Mouse (Mus musculus): ENCODE measurements around the gene C8g. TPM values are rescaled to one million over a fixed set of nuclear protein-coding genes. Genes with fewer than 3 reads are reported as not detected.

The C8g gene
- polyA plus RNA-seq, 1 experiment from 2014 or later = 3.7 TPM

DNA sequence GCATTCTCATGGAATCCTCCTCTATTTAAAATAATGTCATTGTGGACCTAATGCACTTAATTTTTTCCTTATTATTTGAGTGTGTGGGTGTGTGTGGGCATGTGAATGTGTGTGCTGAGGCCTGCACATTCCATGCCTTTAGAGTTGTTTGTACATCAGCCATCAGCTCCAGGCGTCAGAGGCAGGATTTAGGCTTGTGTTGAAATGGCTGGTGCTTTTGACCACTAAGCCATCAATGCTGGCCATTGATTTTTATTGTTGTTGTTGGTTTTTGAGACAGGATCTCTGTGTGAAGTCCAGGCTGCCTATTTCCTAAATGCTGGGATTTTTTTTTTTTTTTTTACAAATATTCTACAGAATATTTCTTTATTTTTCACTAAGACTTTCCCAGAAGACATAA is 48.6 kb downstream of the C8g start:
- 41% methylated on average over 1 of the region's 1 CpGs for WGBS (ENCODE audit: insufficient replicate concordance)
- Histone ChIP-seq H3K9me3 (replicated peaks; ENCODE audit: control insufficient read depth, low read length) (no peaks in the 10 kb centered on the region), H3K27ac (ENCODE audit: low read depth, low read length) (no peak overlapping the region), H3K9ac (ENCODE audit: low read depth, low read length) (no peak overlapping the region), H3K4me1 (ENCODE audit: control insufficient read depth, insufficient read depth, low read length) (no peaks in the 10 kb centered on the region), H3K27me3 (ENCODE audit: control insufficient read depth, insufficient read depth, low read length) (no peaks in the 10 kb centered on the region), H3K4me3 (ENCODE audit: low read depth, low read length) (no peak overlapping the region), H3K4me2 (no peak overlapping the region), H3K36me3 (ENCODE audit: control insufficient read depth, insufficient read depth, low read length) (no peaks in the 10 kb centered on the region)
- no peak for ATAC-seq (replicated peaks; ENCODE audit: insufficient number of reproducible peaks, low FRiP score, low TSS enrichment)

DNA sequence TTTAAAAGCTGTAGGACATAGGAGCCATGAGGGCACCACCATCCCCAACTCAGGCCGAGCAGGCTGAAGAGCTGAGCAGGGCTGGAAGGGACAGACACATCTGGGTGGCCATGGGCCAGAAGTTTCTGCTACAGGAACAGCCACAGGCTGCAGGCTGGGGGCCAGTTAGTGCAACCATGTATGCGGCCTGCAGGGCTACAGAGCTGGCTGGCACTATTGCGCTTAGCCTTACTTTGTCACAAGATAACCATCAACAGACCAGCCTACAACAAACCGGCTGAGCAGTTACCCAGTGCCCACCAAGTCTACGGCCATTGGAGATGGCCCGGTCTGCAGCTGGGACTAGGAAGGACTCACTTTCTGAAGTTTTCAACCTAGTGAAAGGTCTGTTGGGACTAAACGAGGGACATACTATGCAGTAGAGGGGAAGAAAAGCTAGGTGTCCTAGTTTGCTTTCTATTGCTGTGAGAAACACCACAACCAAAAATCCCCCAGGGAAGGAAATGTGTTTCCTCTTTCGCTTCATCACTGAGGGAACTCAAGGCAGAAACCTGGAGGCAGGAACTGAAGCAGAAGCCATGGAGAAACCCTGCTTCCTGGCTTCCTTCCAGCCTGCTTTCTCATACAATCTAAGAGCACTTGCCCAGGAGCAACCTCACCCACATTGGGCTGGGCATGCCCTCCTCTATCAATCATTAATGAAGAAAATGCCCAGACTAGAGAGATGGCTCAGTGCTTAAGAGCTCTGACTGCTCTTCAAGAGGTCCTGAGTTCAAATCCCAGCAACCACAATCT is 50.5 kb downstream of the C8g start:
- Histone ChIP-seq H3K9me3 (replicated peaks; ENCODE audit: control insufficient read depth, low read length) (no peaks in the 10 kb centered on the region), H3K27me3 (ENCODE audit: control insufficient read depth, insufficient read depth, low read length) (0 out of 2 replicates have a peak, but pooled peaks cover 3% of the 10 kb centered on the region), H3K9ac (ENCODE audit: low read depth, low read length) (no peak overlapping the region), H3K4me1 (ENCODE audit: control insufficient read depth, insufficient read depth, low read length) (no peaks in the 10 kb centered on the region), H3K4me2 (no peak overlapping the region), H3K27ac (ENCODE audit: low read depth, low read length) (no peak overlapping the region), H3K4me3 (ENCODE audit: low read depth, low read length) (no peak overlapping the region), H3K36me3 (ENCODE audit: control insufficient read depth, insufficient read depth, low read length) (no peaks in the 10 kb centered on the region)
- ATAC-seq (replicated peaks; ENCODE audit: insufficient number of reproducible peaks, low FRiP score, low TSS enrichment) = no peak
- WGBS (ENCODE audit: insufficient replicate concordance) = 69% methylated on average over 8 of the region's 8 CpGs

Other genes with a start within 250 kb of the C8g start
- gene Tmem203, start 246.3 kb downstream of the C8g start, polyA plus RNA-seq (2014; fragmentation: Nextera tagmentation; extraction: Ambion mirVana) = 12.9 and 16.0 TPM in 2 replicates
- gene Tprn, start 239.1 kb downstream of the C8g start, polyA plus RNA-seq (2014; fragmentation: Nextera tagmentation; extraction: Ambion mirVana) = 3.3 TPM in 2 replicates
- gene Ssna1, start 229.3 kb downstream of the C8g start, polyA plus RNA-seq (2014; fragmentation: Nextera tagmentation; extraction: Ambion mirVana) = 156 and 175 TPM in 2 replicates
- 73.0 and 76.1 TPM in 2 replicates for gene Anapc2, start 229.2 kb downstream of the C8g start, polyA plus RNA-seq (2014; fragmentation: Nextera tagmentation; extraction: Ambion mirVana)
- not detected in 2 replicates for gene Tmem210, start 213.6 kb downstream of the C8g start, polyA plus RNA-seq (2014; fragmentation: Nextera tagmentation; extraction: Ambion mirVana)
- gene Lrrc26, start 211.8 kb downstream of the C8g start, polyA plus RNA-seq (2014; fragmentation: Nextera tagmentation; extraction: Ambion mirVana) = not detected in 2 replicates
- 0.96 and 1.1 TPM in 2 replicates for gene Grin1, start 182.5 kb downstream of the C8g start, polyA plus RNA-seq (2014; fragmentation: Nextera tagmentation; extraction: Ambion mirVana)
- 47.9 and 68.4 TPM in 2 replicates for gene Man1b1, start 169.4 kb downstream of the C8g start, polyA plus RNA-seq (2014; fragmentation: Nextera tagmentation; extraction: Ambion mirVana)
- 13.1 and 14.0 TPM in 2 replicates for gene Dpp7, start 145.4 kb downstream of the C8g start, polyA plus RNA-seq (2014; fragmentation: Nextera tagmentation; extraction: Ambion mirVana)
- 10.8 and 11.2 TPM in 2 replicates for gene Uap1l1, start 136.0 kb downstream of the C8g start, polyA plus RNA-seq (2014; fragmentation: Nextera tagmentation; extraction: Ambion mirVana)
- gene Sapcd2, start 129.4 kb downstream of the C8g start, polyA plus RNA-seq (2014; fragmentation: Nextera tagmentation; extraction: Ambion mirVana) = 16.0 and 18.2 TPM in 2 replicates
- 0.18 and 0.20 TPM in 2 replicates for gene Entpd2, start 105.8 kb downstream of the C8g start, polyA plus RNA-seq (2014; fragmentation: Nextera tagmentation; extraction: Ambion mirVana)
- gene Npdc1, start 102.4 kb downstream of the C8g start, polyA plus RNA-seq (2014; fragmentation: Nextera tagmentation; extraction: Ambion mirVana) = 16.8 and 18.9 TPM in 2 replicates
- gene Fut7, start 78.5 kb downstream of the C8g start, polyA plus RNA-seq (2014; fragmentation: Nextera tagmentation; extraction: Ambion mirVana) = not detected in 2 replicates
- gene Abca2, start 73.0 kb downstream of the C8g start, polyA plus RNA-seq (2014; fragmentation: Nextera tagmentation; extraction: Ambion mirVana) = 2.0 and 3.4 TPM in 2 replicates
- 0.47 and 0.83 TPM in 2 replicates for gene Clic3, start 44.9 kb downstream of the C8g start, polyA plus RNA-seq (2014; fragmentation: Nextera tagmentation; extraction: Ambion mirVana)
- gene Paxx, start 40.6 kb downstream of the C8g start, polyA plus RNA-seq (2014; fragmentation: Nextera tagmentation; extraction: Ambion mirVana) = 16.5 and 20.0 TPM in 2 replicates
- gene Ptgds, start 31.7 kb downstream of the C8g start, polyA plus RNA-seq (2014; fragmentation: Nextera tagmentation; extraction: Ambion mirVana) = 0.66 and 1.1 TPM in 2 replicates
- not detected in 2 replicates for gene Lcn12, start 7.8 kb downstream of the C8g start, polyA plus RNA-seq (2014; fragmentation: Nextera tagmentation; extraction: Ambion mirVana)
- gene Fbxw5, start 969 bp downstream of the C8g start, polyA plus RNA-seq (2014; fragmentation: Nextera tagmentation; extraction: Ambion mirVana) = 66.7 and 78.7 TPM in 2 replicates
- 20.3 and 21.9 TPM in 2 replicates for gene Traf2, start 45.2 kb upstream of the C8g start, polyA plus RNA-seq (2014; fragmentation: Nextera tagmentation; extraction: Ambion mirVana)
- 318 and 356 TPM in 2 replicates for gene Edf1, start 56.1 kb upstream of the C8g start, polyA plus RNA-seq (2014; fragmentation: Nextera tagmentation; extraction: Ambion mirVana)
- gene Mamdc4, start 73.1 kb upstream of the C8g start, polyA plus RNA-seq (2014; fragmentation: Nextera tagmentation; extraction: Ambion mirVana) = 3.2 and 5.5 TPM in 2 replicates
- gene Phpt1, start 73.5 kb upstream of the C8g start, polyA plus RNA-seq (2014; fragmentation: Nextera tagmentation; extraction: Ambion mirVana) = 167 and 172 TPM in 2 replicates
- gene Ajm1, start 80.0 kb upstream of the C8g start, polyA plus RNA-seq (2014; fragmentation: Nextera tagmentation; extraction: Ambion mirVana) = 0.21 TPM in 1 of 2 replicates, not detected in the other
- gene Rabl6, start 106.8 kb upstream of the C8g start, polyA plus RNA-seq (2014; fragmentation: Nextera tagmentation; extraction: Ambion mirVana) = 35.9 and 40.0 TPM in 2 replicates
- gene Ccdc183, start 116.0 kb upstream of the C8g start, polyA plus RNA-seq (2014; fragmentation: Nextera tagmentation; extraction: Ambion mirVana) = 0.11 and 0.20 TPM in 2 replicates
- 14.6 and 18.4 TPM in 2 replicates for gene Tmem141, start 120.3 kb upstream of the C8g start, polyA plus RNA-seq (2014; fragmentation: Nextera tagmentation; extraction: Ambion mirVana)
- gene Fcna, start 126.3 kb upstream of the C8g start, polyA plus RNA-seq (2014; fragmentation: Nextera tagmentation; extraction: Ambion mirVana) = 1.0 and 1.1 TPM in 2 replicates
- not detected in 2 replicates for gene Lcn8, start 151.4 kb upstream of the C8g start, polyA plus RNA-seq (2014; fragmentation: Nextera tagmentation; extraction: Ambion mirVana)
- not detected in 2 replicates for gene Lcn5, start 156.2 kb upstream of the C8g start, polyA plus RNA-seq (2014; fragmentation: Nextera tagmentation; extraction: Ambion mirVana)
- not detected in 2 replicates for gene Lcn6, start 175.1 kb upstream of the C8g start, polyA plus RNA-seq (2014; fragmentation: Nextera tagmentation; extraction: Ambion mirVana)
- not detected in 2 replicates for gene Lcn10, start 181.0 kb upstream of the C8g start, polyA plus RNA-seq (2014; fragmentation: Nextera tagmentation; extraction: Ambion mirVana)
- gene Obp2a, start 198.3 kb upstream of the C8g start, polyA plus RNA-seq (2014; fragmentation: Nextera tagmentation; extraction: Ambion mirVana) = not detected in 2 replicates
- gene Bmyc, start 205.0 kb upstream of the C8g start, polyA plus RNA-seq (2014; fragmentation: Nextera tagmentation; extraction: Ambion mirVana) = 42.9 and 49.9 TPM in 2 replicates
- not detected in 2 replicates for gene Obp2b, start 235.3 kb upstream of the C8g start, polyA plus RNA-seq (2014; fragmentation: Nextera tagmentation; extraction: Ambion mirVana)